Mouse (Mus musculus): ENCODE measurements around the gene Cyp19a1.

Cyp19a1 gene

GRCm38 (mm10) chr9:54268010-54268409, at the start of gene Cyp19a1:
Gene Cyp19a1, minus strand, starts transcription at chr9:54268110.
- DNase-seq (ENCODE audit: low spot score in 2 of 2) = no peak

DNA sequence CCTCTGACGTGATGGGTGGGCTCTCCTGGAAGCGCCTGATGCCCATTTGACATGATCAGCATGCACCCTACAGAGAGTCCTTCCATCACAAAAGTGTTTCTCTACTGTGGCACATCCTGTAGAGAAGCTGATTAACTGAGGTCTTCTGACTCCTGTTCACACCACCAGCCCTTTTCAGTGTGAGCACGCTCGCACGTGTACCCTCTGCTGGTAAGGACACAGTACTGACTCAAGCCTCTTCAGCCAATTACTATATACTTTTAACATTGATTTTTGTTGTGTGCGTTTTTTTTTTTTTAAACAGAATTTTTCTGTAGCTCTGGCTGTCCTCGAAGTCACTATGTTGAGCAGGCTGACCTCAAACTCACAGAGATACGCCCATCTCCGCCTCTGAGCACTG, 48.5 kb upstream of the Cyp19a1 start:
- DNase-seq (ENCODE audit: low spot score in 2 of 2) = no peak

DNA sequence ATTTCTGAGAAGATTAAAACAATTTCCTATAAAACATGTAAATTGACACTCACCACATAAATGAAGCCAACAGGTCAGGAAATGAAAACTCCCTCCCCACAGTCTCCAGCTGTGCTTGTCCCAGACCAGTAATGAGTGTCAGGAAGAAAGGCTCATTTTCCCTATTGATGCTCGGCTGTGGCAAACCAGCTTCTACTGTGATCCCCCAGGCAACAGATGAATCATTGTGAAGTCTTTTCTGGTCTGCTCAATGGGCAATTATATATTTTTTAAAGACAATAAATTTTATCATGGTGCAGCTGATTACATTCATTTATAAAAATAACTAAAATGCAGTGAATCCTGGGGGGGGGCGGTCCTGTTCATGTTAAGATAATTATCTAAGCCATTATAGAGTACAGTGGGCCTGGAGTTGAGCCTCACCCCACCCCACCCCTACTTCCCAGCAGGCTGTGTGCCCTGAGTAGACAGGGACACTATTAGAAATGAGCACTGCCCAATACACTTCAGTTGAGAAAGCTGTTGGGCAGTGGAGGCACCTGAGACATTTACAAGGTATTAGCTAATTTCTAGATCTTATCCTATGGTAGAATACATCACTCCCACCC, 40.9 kb upstream of the Cyp19a1 start:
- DNase-seq (ENCODE audit: low spot score in 2 of 2) = no peak

DNA sequence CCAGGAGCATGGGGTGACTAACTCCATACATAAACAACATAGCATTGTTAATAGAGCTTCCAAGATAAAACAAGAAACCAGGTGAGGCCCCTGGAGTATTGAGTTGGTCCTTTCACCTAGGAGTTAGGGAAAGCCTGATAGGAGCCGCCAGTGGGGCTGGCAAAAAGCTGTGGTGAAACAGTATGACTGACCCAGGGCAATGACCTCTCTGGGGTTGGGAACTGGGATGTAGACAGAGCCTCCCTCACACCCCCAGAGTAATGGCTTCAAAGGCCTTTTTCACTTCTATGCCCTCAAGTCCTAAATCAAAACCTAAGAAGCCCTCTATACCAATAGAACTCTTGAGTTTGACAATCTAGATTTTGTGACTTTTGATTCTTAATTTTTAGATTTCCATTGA, 40.3 kb upstream of the Cyp19a1 start:
- DNase-seq (ENCODE audit: low spot score in 2 of 2) = no peak

- DNase-seq (ENCODE audit: low spot score in 2 of 2) = peak; percentile 31 to 62
Observed at GRCm38 (mm10) chr9:54301255-54301654, 33.3 kb upstream of the Cyp19a1 start.

GRCm38 (mm10) chr9:54299792-54300191, 31.9 kb upstream of the Cyp19a1 start:
- DNase-seq (ENCODE audit: low spot score in 2 of 2) = no peak

- no peak for DNase-seq (ENCODE audit: low spot score in 2 of 2)
Observed at GRCm38 (mm10) chr9:54299389-54299788, 31.5 kb upstream of the Cyp19a1 start.

- DNase-seq (ENCODE audit: low spot score in 2 of 2) = no peak
Observed at GRCm38 (mm10) chr9:54287804-54288203, 19.9 kb upstream of the Cyp19a1 start.

DNA sequence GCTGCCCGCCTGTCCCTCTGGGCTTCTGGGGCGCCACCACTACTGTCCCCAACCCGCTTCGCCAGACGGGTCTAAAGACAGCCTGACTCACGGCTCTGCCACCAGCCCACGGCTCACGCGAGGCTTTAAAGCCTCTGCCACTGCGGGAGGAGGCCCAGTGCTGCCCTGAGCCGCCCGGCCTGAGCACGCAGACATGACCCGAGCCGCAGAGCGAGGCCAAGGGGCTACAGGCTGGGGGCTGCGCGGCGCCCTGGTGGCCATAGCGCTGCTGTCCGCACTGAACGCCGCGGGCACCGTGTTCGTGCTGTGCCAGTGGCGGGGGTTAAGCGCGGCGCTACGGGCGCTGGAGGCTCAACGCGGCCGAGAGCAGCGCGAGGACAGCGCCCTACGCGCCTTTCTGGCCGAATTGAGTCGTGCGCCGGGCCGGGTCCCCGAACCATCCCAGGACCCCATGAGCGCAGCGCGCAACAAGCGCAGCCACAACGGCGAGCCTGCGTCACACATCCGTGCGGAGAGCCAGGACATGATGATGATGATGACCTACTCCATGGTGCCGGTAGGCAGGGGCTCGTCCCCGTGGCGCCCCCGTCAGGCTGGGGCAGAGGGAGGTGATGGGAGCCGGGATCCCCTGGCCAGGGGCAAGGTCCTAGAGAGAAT, 18.5 kb upstream of the Cyp19a1 start, which contains the start of gene Gldn:
Gene Gldn, plus strand, starts transcription at position 156 of the 657 bp plus-strand sequence.
- peak; percentile 3 to 15 for DNase-seq (ENCODE audit: low spot score in 2 of 2)

DNA sequence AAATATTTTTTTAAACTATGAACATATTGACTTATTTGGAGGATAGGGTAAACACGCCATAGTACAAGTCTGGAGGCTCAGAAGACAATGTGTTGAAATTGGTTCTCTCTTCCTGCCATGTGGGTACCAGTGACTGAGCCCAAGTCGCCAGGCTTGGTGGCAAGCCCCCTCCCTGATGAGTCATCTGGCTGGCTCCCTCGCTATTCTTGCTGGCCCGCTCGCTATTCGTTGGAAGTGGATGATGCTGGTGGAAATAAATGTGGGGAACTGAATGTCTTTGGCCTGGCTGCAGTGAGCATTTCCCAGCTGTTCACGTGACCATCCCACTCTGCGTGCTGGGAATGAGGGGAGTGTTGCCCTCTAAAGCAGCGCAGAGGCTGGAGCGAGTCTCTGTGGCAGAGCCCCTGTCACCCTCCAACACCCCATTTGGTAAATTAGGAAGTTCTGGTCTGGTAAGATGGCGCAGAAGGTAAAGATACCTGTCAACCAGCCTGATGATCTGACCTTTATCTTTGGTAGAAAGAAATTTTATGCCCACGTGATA, 11.2 kb upstream of the Cyp19a1 start:
- no peak for DNase-seq (ENCODE audit: low spot score in 2 of 2)

GRCm38 (mm10) chr9:54275283-54275682, 7.4 kb upstream of the Cyp19a1 start:
- DNase-seq (ENCODE audit: low spot score in 2 of 2) = no peak

DNA sequence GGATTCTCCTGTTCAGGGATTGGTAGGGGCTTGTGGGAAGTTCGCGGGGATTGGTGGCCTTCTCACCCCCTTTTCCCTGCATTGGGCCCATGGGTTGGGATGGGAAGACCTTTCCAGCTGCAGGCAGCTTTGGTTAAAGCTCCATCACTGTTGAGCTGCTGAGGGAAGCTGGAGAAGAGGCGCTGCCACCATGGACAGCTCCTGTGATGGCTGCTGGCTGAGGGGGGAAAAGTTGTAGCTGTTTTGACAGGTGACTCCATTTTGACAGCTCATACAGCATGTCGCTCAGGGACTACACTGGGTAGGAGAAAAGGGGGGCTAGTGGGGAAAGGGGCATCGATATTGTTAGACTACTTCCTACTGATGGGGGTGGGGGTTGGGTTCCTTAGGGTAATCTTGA, 3.0 kb upstream of the Cyp19a1 start:
- DNase-seq (ENCODE audit: low spot score in 2 of 2) = no peak

GRCm38 (mm10) chr9:54269987-54270386, 2.1 kb upstream of the Cyp19a1 start:
- DNase-seq (ENCODE audit: low spot score in 2 of 2) = no peak

DNA sequence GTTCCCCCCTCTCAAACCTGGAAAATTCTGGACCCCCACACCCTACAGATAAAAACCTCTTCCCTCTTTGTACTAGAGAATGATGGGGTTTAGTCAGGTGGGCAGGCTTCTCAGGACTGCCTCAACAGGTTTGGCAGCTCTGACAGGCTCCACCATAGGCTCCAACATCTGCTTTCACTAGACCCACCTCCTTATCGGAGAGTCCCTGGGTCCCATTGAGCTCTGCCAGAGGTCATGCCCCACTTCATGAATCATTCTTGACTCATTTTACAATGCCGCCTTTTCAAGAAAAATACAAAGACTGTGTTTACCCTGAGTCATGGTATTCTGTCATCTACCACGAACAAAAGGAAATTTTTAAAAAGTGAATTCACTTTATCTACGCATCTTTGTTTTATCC, 3.2 kb downstream of the Cyp19a1 start:
- DNase-seq (ENCODE audit: low spot score in 2 of 2) = no peak

DNA sequence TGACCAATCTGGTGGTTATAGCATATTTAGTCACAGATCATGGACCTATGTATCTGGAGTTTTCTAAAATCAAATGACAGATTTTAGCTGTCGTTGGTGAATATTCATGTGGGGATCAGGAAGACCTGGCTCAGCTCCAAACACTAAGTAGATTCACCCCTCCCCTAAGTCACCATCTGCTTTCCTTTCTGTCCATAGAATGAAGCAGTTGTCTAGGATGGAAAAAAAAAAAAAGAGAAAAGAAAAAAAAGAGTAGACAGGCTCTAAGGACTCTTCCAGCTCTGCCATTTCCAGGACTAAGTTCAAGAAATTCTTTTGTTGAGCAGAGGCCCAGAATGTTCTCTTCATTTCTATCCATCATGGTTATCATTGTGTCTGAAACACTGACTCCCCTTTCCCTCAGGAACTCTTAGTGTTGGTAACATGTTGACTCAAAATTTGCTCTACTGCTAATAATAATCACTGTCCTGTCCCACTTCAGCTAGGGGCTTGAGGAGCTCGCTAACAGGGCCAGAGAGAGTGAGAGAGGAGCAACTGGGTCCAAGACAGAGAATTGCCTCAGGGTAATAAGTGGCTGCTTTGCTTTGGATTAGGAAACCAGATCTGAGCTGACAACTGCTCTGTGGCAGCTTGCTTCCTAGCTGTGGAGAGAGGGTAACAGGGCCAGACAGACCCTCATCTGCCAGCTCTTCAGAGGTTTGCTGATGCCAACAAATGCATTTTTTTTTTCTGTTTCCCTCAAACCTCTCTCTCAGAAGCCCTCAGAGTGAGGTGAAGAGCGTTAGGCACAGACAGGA, 22.8 kb downstream of the Cyp19a1 start:
- DNase-seq (ENCODE audit: low spot score in 2 of 2) = no peak

DNA sequence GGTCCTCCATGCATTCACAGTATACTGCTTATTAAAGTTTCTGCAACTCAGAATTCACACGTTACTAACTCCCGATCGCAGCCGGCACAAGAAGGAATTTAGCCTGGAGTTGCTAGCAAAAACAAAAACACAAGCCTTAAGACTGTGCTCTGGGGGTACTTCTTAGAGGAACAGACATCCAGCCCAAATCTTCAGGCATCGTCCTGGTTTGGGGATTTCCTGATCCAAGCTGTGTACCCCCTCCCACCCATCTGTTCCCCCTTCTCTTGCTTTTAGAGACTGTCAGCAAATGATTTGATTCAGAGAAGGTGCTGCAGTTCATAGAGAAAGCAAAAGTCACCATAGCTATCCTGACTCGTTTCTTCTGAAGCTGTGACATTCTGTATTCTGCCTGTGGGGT, 40.3 kb downstream of the Cyp19a1 start:
- DNase-seq (ENCODE audit: low spot score in 2 of 2) = no peak

GRCm38 (mm10) chr9:54216511-54216910, 51.4 kb downstream of the Cyp19a1 start:
- no peak for DNase-seq (ENCODE audit: low spot score in 2 of 2)

- peak; percentile 55 to 72 for DNase-seq (ENCODE audit: low spot score in 2 of 2)
Observed at GRCm38 (mm10) chr9:54214881-54215280, 53.0 kb downstream of the Cyp19a1 start.

DNA sequence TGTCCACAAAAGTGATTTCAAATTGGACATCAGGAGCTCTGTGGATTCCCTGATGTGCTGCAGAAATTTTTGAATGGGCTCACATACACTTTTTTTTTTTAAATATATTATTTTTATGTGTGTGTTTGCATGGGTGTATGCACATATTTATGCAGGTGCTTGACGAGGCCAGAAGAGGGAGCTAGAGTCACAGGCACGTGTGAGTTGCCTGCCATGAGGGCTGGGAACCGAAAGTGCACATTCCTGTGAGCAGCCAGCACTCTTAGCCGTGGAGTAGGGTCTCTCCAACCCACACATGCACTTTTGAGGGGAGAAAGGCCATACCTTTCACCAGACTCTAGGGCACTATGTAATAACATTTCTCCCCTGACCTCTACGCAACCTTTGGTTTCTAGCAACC, 73.1 kb downstream of the Cyp19a1 start:
- no peak for DNase-seq (ENCODE audit: low spot score in 2 of 2)

DNA sequence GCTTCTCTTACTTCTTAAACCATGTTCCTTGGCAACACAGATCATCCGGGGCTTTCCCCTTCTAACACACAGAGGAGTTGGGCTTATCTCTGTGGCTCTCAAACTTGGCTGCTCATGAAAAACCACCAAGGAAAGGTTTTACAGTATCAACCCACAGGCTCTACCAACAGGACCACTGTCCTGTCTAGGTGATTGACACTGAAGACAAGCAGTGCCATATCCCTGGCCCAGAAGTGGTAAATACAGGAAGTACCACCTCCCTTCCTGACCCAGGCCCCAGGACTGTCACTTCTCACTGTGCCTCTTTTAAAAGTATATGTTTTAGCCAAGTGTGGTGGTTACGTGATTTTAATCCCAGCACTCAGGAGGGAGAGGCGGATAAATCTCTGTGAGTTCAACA, 76.5 kb downstream of the Cyp19a1 start:
- DNase-seq (ENCODE audit: low spot score in 2 of 2) = no peak

GRCm38 (mm10) chr9:54182484-54182883, 85.4 kb downstream of the Cyp19a1 start:
- no peak for DNase-seq (ENCODE audit: low spot score in 2 of 2)

DNA sequence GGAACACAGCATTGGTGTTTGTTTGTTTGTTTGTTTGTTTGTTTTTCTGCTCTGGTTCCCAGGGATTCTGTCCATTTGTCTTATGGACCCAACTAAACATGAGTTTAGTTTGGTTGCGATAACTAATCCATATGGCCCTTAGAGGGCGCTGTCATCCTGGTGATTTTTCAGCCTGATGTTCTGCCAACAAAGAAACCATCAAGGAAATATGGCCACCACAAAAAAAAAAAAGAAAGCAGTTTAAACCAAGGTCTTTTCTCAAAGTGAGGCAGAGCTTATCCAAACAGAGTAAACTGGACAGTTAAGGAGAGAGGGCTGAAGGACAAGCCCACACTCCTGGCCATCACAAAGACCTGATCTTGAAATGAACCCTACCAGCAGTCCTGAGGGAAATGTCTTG, 86.6 kb downstream of the Cyp19a1 start:
- peak; percentile 78 to 79 for DNase-seq (ENCODE audit: low spot score in 2 of 2)

DNA sequence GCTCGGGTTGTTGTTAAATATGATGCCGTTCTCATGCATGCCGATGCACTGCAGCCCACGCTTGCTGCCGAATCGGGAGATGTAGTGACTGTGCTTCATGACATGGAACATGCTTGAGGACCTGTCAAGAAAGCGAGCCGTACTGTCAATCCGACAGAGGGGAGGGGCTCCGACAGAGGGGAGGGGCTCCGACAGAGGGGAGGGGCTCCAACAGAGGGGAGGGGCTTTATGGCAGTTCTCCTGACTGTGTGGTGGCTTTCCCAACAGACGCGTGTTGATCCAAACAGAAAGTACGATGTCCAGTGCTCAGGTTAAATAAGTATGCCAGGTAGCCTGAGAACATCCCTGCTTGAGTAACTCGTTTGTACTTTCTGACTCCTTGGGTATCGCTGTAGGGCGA, 87.7 kb downstream of the Cyp19a1 start:
- no peak for DNase-seq (ENCODE audit: low spot score in 2 of 2)

All from right cerebral cortex, adult 2 months (tissue).